Mouse (Mus musculus): ENCODE measurements around the gene Epp13. TPM values are rescaled to one million over a fixed set of nuclear protein-coding genes. Genes with fewer than 3 reads are reported as not detected.
"Not testable (repeated sequence)": the region's sequence is repeated elsewhere in the genome, so short reads cannot be mapped to it uniquely, and the experiment has no call there.

Gene Epp13
- polyA plus RNA-seq, 1 experiment from 2014 or later: not detected

DNA sequence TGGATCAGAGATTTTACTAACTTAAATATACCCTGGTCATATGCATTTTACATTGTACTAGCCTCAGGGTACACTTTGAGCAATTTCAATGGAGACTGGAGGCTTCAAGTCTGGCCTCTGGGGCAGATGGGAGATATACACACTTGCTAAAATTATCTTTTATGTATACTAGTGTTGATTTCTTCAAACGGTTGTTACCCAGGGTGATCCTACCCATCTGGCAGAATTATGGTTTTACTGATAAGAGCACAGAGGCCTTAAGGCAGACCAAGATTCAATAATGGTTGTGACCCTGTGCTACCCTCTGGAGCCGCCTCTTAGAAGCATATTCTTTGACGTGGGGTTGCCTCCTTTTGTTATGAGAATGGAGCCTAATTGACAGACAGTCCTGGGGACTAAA is 25.4 kb downstream of the Epp13 start:
- Histone ChIP-seq H3K4me3 (ENCODE audit: low read depth, low read length) (no peak overlapping the region), H3K27me3 (ENCODE audit: control insufficient read depth, insufficient read depth, low read length) (no peaks in the 10 kb centered on the region), H3K4me2 (ENCODE audit: low read depth, severe bottlenecking) (no peak overlapping the region), H3K27ac (replicated peaks; ENCODE audit: low read depth, low read length) (no peak overlapping the region), H3K9me3 (ENCODE audit: control insufficient read depth, low read length) (no peaks in the 10 kb centered on the region), H3K9ac (ENCODE audit: low read length) (no peak overlapping the region), H3K36me3 (ENCODE audit: control insufficient read depth, insufficient read depth, low read length) (no peaks in the 10 kb centered on the region), H3K4me1 (ENCODE audit: control insufficient read depth, insufficient read depth, low read length) (no peaks in the 10 kb centered on the region)
- ATAC-seq (ENCODE audit: insufficient number of reproducible peaks, low FRiP score, low TSS enrichment, low read depth) (no peak), DNase-seq (ENCODE audit: low spot score) (no peak)
- WGBS: 49% methylated on average over 3 of the region's 3 CpGs

- 2% methylated on average over 1 of the region's 1 CpGs for whole genome bisulfite sequencing
- H3K9ac ChIP-seq (ENCODE audit: low read length): no peak overlapping the region
- H3K4me3 ChIP-seq (ENCODE audit: low read depth, low read length): peak overlapping the region; percentile 43
- ATAC-seq (ENCODE audit: insufficient number of reproducible peaks, low FRiP score, low TSS enrichment, low read depth): no peak
- H3K27ac ChIP-seq (replicated peaks; ENCODE audit: low read depth, low read length): no peak overlapping the region
- peak; percentile 82 for DNase-seq (ENCODE audit: low spot score)
- no peaks in the 10 kb centered on the region for H3K4me1 ChIP-seq (ENCODE audit: control insufficient read depth, insufficient read depth, low read length)
- peak overlapping the region; percentile 50; the same call in 1 of the 2 replicates for H3K4me2 ChIP-seq (ENCODE audit: low read depth, severe bottlenecking)
- no peaks in the 10 kb centered on the region for H3K9me3 ChIP-seq (ENCODE audit: control insufficient read depth, low read length)
- no peaks in the 10 kb centered on the region for H3K36me3 ChIP-seq (ENCODE audit: control insufficient read depth, insufficient read depth, low read length)
- no peaks in the 10 kb centered on the region for H3K27me3 ChIP-seq (ENCODE audit: control insufficient read depth, insufficient read depth, low read length)
Measured at GRCm38 (mm10) chr7:6282749-6283148, 30.2 kb downstream of the Epp13 start.

- Histone ChIP-seq H3K4me2 (ENCODE audit: low read depth, severe bottlenecking) (peak overlapping the region; percentile 50), H3K36me3 (ENCODE audit: control insufficient read depth, insufficient read depth, low read length) (no peaks in the 10 kb centered on the region), H3K4me3 (ENCODE audit: low read depth, low read length) (peak overlapping the region; percentile 43), H3K27me3 (ENCODE audit: control insufficient read depth, insufficient read depth, low read length) (no peaks in the 10 kb centered on the region), H3K27ac (replicated peaks; ENCODE audit: low read depth, low read length) (peak overlapping the region; percentile 51), H3K4me1 (ENCODE audit: control insufficient read depth, insufficient read depth, low read length) (no peaks in the 10 kb centered on the region), H3K9ac (ENCODE audit: low read length) (peak overlapping the region; percentile 48), H3K9me3 (ENCODE audit: control insufficient read depth, low read length) (no peaks in the 10 kb centered on the region)
- DNase-seq (ENCODE audit: low spot score): peak; percentile 90
- ATAC-seq (ENCODE audit: insufficient number of reproducible peaks, low FRiP score, low TSS enrichment, low read depth): peak; percentile 73
- under 1% methylated on average over 23 of the region's 23 CpGs for WGBS
Measured at GRCm38 (mm10) chr7:6283451-6284075, 31.1 kb downstream of the Epp13 start.

DNA sequence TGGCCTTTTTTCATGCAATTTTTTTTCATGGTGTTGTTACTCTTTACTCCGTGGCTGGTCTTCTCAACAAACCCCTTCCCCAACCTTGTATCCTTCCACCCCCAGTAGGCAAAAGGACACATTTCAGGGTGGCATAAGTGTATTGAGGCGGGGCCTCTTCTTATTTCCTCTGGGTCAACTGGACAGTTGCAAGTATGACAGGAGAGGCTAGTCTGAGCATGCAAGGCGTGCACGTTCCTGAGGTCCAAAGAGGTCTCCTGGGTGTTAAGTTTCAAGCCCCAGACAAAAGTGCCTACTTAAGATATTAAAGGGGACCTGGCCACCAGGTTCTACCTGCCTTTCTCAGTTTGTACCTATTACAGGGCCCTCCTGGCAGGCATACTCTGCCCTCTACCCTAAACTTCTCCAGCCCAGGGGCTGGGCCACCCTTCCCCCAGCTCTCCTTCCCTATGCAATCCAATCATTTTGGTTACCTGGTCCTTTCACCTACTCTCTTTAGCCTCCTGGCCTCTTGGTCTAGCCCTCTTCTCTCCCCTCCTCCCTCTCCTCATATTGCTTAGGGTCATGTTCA is 32.0 kb downstream of the Epp13 start:
- DNase-seq (ENCODE audit: low spot score) (no peak), ATAC-seq (ENCODE audit: insufficient number of reproducible peaks, low FRiP score, low TSS enrichment, low read depth) (no peak)
- WGBS: 89% methylated on average over 4 of the region's 4 CpGs
- Histone ChIP-seq H3K4me1 (ENCODE audit: control insufficient read depth, insufficient read depth, low read length) (no peaks in the 10 kb centered on the region), H3K4me2 (ENCODE audit: low read depth, severe bottlenecking) (no peak overlapping the region), H3K9me3 (ENCODE audit: control insufficient read depth, low read length) (no peaks in the 10 kb centered on the region), H3K27me3 (ENCODE audit: control insufficient read depth, insufficient read depth, low read length) (no peaks in the 10 kb centered on the region), H3K27ac (replicated peaks; ENCODE audit: low read depth, low read length) (no peak overlapping the region), H3K4me3 (ENCODE audit: low read depth, low read length) (no peak overlapping the region), H3K36me3 (ENCODE audit: control insufficient read depth, insufficient read depth, low read length) (no peaks in the 10 kb centered on the region), H3K9ac (ENCODE audit: low read length) (no peak overlapping the region)

DNA sequence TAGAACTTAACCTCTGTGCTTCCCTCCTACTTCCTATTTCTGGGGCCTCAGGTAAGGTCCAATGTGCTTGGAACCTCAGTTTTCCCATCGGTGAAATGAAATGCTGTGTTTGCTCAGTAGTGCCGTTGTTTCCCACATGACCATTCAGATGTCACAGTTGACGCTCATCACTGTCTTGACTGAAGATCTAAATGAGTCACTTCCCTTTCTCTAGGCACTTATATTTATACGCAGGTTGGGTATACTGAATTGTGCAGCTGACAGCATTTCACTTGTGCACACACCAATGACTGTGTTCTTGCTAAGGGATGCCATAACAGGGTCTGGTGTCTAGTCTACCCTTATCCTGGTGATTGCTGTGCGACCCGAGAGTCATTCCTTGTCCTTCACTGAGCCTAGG is 32.9 kb downstream of the Epp13 start:
- ATAC-seq (ENCODE audit: insufficient number of reproducible peaks, low FRiP score, low TSS enrichment, low read depth) (no peak), DNase-seq (ENCODE audit: low spot score) (no peak)
- Histone ChIP-seq H3K4me3 (ENCODE audit: low read depth, low read length) (no peak overlapping the region), H3K27me3 (ENCODE audit: control insufficient read depth, insufficient read depth, low read length) (no peaks in the 10 kb centered on the region), H3K36me3 (ENCODE audit: control insufficient read depth, insufficient read depth, low read length) (no peaks in the 10 kb centered on the region), H3K27ac (replicated peaks; ENCODE audit: low read depth, low read length) (no peak overlapping the region; the same call in 1 of the 2 replicates), H3K9ac (ENCODE audit: low read length) (no peak overlapping the region), H3K4me1 (ENCODE audit: control insufficient read depth, insufficient read depth, low read length) (no peaks in the 10 kb centered on the region), H3K4me2 (ENCODE audit: low read depth, severe bottlenecking) (peak overlapping the region; percentile 61; the same call in 1 of the 2 replicates), H3K9me3 (ENCODE audit: control insufficient read depth, low read length) (no peaks in the 10 kb centered on the region)
- 92% methylated on average over 6 of the region's 6 CpGs for WGBS

DNA sequence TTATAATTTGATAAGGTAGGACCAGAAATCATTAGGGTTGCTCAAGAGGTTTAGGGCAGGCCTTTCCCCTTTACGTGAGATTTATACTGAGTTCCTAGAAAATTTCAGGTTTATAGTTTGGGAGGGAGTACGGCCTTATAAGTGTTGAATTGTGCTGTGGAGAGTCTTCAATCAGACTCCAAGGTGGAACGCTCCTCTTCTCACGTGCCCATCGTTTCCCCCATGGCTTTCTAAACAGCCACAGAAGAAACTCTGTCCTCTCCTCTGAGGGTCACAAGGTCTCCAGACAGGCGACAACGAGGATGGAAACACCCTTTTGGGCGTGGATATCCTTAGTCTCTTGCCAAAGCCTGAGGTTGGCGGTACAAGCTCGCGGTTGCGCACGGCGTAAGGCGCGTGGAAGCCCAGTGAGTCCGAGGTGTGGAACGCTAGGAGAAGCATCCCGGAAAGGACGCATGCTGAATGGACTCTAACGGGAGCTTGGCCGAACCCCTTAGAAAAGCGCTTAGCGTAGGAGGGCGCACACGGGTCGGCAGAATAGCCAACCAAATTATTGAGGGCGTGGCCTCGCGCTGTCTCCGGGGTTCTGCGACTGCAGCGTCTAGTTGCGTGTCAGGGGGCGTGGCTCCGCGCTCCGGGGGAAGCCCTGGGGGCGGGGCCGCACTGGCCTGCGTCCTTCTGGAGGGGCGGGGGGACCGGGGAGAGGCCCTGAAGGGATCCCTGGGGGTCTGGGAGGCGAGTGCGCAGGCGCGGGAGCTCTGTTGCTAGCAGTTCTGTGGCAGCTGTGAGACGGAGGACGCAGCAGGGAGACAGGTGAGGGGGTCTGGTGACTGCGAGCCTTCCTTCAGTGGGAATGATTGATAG is 33.6 kb downstream of the Epp13 start, which contains the start of gene Zfp667:
Zfp667 (plus strand) TSS at position 738 of the 864 bp plus-strand sequence.
- WGBS: 3% methylated on average over 50 of the region's 50 CpGs
- DNase-seq (ENCODE audit: low spot score): peak; percentile 98
- Histone ChIP-seq H3K4me2 (ENCODE audit: low read depth, severe bottlenecking) (peak within 1 kb of the TSS; percentile 61), H3K9ac (ENCODE audit: low read length) (peak within 1 kb of the TSS; percentile 46), H3K27ac (replicated peaks; ENCODE audit: low read depth, low read length) (no peak within 1 kb of the TSS; the same call in 1 of the 2 replicates), H3K4me3 (ENCODE audit: low read depth, low read length) (peak within 1 kb of the TSS; percentile 44), H3K36me3 (ENCODE audit: control insufficient read depth, insufficient read depth, low read length) (no peaks in the 10 kb centered on the region), H3K9me3 (ENCODE audit: control insufficient read depth, low read length) (no peaks in the 10 kb centered on the region), H3K4me1 (ENCODE audit: control insufficient read depth, insufficient read depth, low read length) (no peaks in the 10 kb centered on the region), H3K27me3 (ENCODE audit: control insufficient read depth, insufficient read depth, low read length) (no peaks in the 10 kb centered on the region)
- ATAC-seq (ENCODE audit: insufficient number of reproducible peaks, low FRiP score, low TSS enrichment, low read depth): peak; percentile 79

- DNase-seq (ENCODE audit: low spot score): peak; percentile 25
- Histone ChIP-seq H3K36me3 (ENCODE audit: control insufficient read depth, insufficient read depth, low read length) (no peaks in the 10 kb centered on the region), H3K4me2 (ENCODE audit: low read depth, severe bottlenecking) (peak overlapping the region; percentile 61), H3K9ac (ENCODE audit: low read length) (0 out of 2 replicates have a peak overlapping the region, but pooled peaks have one; percentile 32), H3K27ac (replicated peaks; ENCODE audit: low read depth, low read length) (no peak overlapping the region), H3K4me3 (ENCODE audit: low read depth, low read length) (peak overlapping the region; percentile 44), H3K9me3 (ENCODE audit: control insufficient read depth, low read length) (no peaks in the 10 kb centered on the region), H3K27me3 (ENCODE audit: control insufficient read depth, insufficient read depth, low read length) (no peaks in the 10 kb centered on the region), H3K4me1 (ENCODE audit: control insufficient read depth, insufficient read depth, low read length) (no peaks in the 10 kb centered on the region)
- ATAC-seq (ENCODE audit: insufficient number of reproducible peaks, low FRiP score, low TSS enrichment, low read depth): peak; percentile 0; the same call in 1 of the 2 replicates
- WGBS: 33% methylated on average over 15 of the region's 15 CpGs
Measured at GRCm38 (mm10) chr7:6286921-6287531, 34.5 kb downstream of the Epp13 start.

DNA sequence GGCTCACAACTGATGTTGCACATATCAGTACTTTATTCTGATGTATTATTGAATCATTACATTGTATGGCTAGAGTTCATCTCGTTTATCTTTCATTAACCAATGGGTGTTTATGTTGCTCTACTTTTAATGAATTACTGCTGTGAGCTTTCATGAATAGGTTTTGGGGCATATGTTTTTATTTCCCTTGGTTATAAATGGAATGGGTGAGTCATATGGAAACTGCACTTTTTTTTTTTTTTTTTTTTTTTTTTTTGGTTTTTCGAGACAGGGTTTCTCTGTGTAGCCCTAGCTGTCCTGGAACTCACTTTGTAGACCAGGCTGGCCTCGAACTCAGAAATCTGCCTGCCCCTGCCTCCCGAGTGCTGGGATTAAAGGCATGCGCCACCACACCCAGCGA is 38.6 kb downstream of the Epp13 start:
- H3K9ac ChIP-seq (ENCODE audit: low read length); H3K36me3 ChIP-seq (ENCODE audit: control insufficient read depth, insufficient read depth, low read length); H3K4me3 ChIP-seq (ENCODE audit: low read depth, low read length); H3K4me2 ChIP-seq (ENCODE audit: low read depth, severe bottlenecking); H3K27ac ChIP-seq (replicated peaks; ENCODE audit: low read depth, low read length); H3K4me1 ChIP-seq (ENCODE audit: control insufficient read depth, insufficient read depth, low read length); DNase-seq (ENCODE audit: low spot score); H3K9me3 ChIP-seq (ENCODE audit: control insufficient read depth, low read length); ATAC-seq (ENCODE audit: insufficient number of reproducible peaks, low FRiP score, low TSS enrichment, low read depth); H3K27me3 ChIP-seq (ENCODE audit: control insufficient read depth, insufficient read depth, low read length): not testable (repeated sequence)
- WGBS: 92% methylated on average over 5 of the region's 6 CpGs

Data from limb, embryonic 11.5 days (tissue).